Mouse (Mus musculus) E14TG2a.4 (cell line): Measurements from ENCODE around the gene Gm49425.

Experiments used
- CTCF ChIP-seq: conservative IDR thresholded peaks from 2 replicates; pipeline ENCODE4 v1.5.1; 2014; ENCODE audit warnings: low read length
- NANOG ChIP-seq: IDR thresholded peaks from 2 replicates; pipeline ENCODE4 v1.6.1; 2014; ENCODE audit warnings: borderline replicate concordance, low read length, mixed read lengths
- POU5F1 ChIP-seq: IDR thresholded peaks from 2 replicates; pipeline ENCODE4 v1.6.1; 2014; ENCODE audit warnings: low read length, borderline replicate concordance

GRCm38 (mm10) chr15:101482056-101482455 is 35.0 kb downstream of the Gm49425 start:
- TF ChIP-seq CTCF (no peak), POU5F1 (no peak), NANOG (no peak)
